13 mouse cellular contexts compared by ENCODE assay signal in the genomic region with DNA sequence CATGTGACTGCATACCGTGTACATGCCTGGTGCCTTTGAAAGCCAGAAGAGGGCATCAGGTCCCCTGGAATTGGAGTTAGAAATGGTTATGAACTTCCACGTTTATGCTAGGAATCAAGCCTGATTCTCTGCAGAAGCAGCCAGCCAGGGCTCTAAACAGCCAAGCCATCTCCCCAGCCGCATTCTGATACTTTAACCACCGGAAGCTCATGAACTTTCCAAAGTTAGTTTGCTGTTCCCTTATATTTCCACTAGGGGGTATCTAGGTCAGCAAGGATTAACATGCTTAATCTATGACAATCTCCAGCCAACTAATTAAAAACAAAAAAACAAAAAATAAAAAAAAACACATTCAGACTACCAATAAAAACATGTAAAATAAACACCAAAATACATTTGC. TPM values are rescaled to one million over a fixed set of nuclear protein-coding genes. Genes with fewer than 3 reads are reported as not detected.
A peak's percentile ranks its signal among the peaks of the same experiment; 100 is the strongest.
DNase-seq lines count a peak whose midpoint lies in the region; ATAC-seq and TF ChIP-seq lines count a peak whose summit lies in the region.
"Had no signal": no experiment of that assay in that cellular context is flagged by ENCODE, and none has a peak within 500 bp of the region (broad histone marks: within the 10 kb centered on the region; RNA-seq: fewer than 3 reads in every experiment).

No protein-coding gene starts in this region.

- 59% methylated on average over 4 of the region's 4 CpGs for WGBS in intestine, postnatal 0 days
- 57% methylated on average over 4 of the region's 4 CpGs for WGBS in intestine, embryonic 15.5 days
- WGBS in midbrain, embryonic 15.5 days, result 43% methylated on average over 4 of the region's 4 CpGs

- no peak overlapping the region for H3K4me3 ChIP-seq in intestine, postnatal 0 days (ENCODE audit: low read depth, low read length)
- no peak overlapping the region for H3K4me3 ChIP-seq in intestine, embryonic 15.5 days (replicated peaks)
- peak overlapping the region; percentile 1 to 44; a peak in 3 of 4 replicates for H3K4me3 ChIP-seq in MEL (ENCODE audit: control insufficient read depth in 1 of 2, insufficient read depth in 1 of 2, low read depth in 2 of 2, low read length in 2 of 2)
- H3K4me3 ChIP-seq in midbrain, embryonic 15.5 days, result no peak overlapping the region
- H3K4me3 ChIP-seq: hindbrain, embryonic 13.5 days; limb, embryonic 12.5 days; stomach, embryonic 15.5 days had no signal

- DNase-seq in 416B (ENCODE audit: low read depth) (peak; percentile 63), MEL (ENCODE audit: low read depth, low spot score) (peak; percentile 62)
- peak; percentile 22 for DNase-seq in lung, postnatal 36 days
- no peak for DNase-seq in cerebellum, postnatal 4 days (ENCODE audit: low spot score in 2 of 2)
- no peak for DNase-seq in frontal cortex, postnatal 10 days (ENCODE audit: low spot score in 2 of 2)
- DNase-seq: cerebellum, adult 9-11 months had no signal

- H3K4me1 ChIP-seq in intestine, postnatal 0 days (replicated peaks; ENCODE audit: control insufficient read depth, insufficient read depth, low read length), result no peaks in the 10 kb centered on the region
- H3K4me1 ChIP-seq in intestine, embryonic 15.5 days (replicated peaks), result no peaks in the 10 kb centered on the region
- peaks cover 0 to 2% of the 10 kb centered on the region in 2 experiments; a peak in 2 of 4 replicates for H3K4me1 ChIP-seq in MEL (ENCODE audit: control insufficient read depth in 1 of 2, insufficient read depth in 2 of 2, low read length in 2 of 2)
- H3K4me1 ChIP-seq in midbrain, embryonic 15.5 days, result no peaks in the 10 kb centered on the region
- H3K4me1 ChIP-seq: hindbrain, embryonic 13.5 days; limb, embryonic 12.5 days; stomach, embryonic 15.5 days had no signal

- peak; percentile 42 for TF ChIP-seq RAD21 in MEL (IDR thresholded peaks at IDR 0.05; ENCODE audit: low read depth, low read length)

- H3K9me3 ChIP-seq in intestine, postnatal 0 days (ENCODE audit: control insufficient read depth), result no peaks in the 10 kb centered on the region
- no peaks in the 10 kb centered on the region for H3K9me3 ChIP-seq in intestine, embryonic 15.5 days
- H3K9me3 ChIP-seq in MEL (replicated peaks; ENCODE audit: insufficient read depth, low read length), result no peaks in the 10 kb centered on the region
- H3K9me3 ChIP-seq in midbrain, embryonic 15.5 days, result no peaks in the 10 kb centered on the region
- H3K9me3 ChIP-seq: hindbrain, embryonic 13.5 days; limb, embryonic 12.5 days; stomach, embryonic 15.5 days had no signal

- ATAC-seq in intestine, postnatal 0 days, result no peak
- no peak for ATAC-seq in intestine, embryonic 15.5 days
- ATAC-seq in midbrain, embryonic 15.5 days (replicated peaks), result no peak

- no peak overlapping the region for H3K4me2 ChIP-seq in intestine, postnatal 0 days (replicated peaks; ENCODE audit: low read depth)
- H3K4me2 ChIP-seq in intestine, embryonic 15.5 days (replicated peaks), result no peak overlapping the region
- H3K4me2 ChIP-seq in midbrain, embryonic 15.5 days, result no peak overlapping the region
- H3K4me2 ChIP-seq: hindbrain, embryonic 13.5 days; limb, embryonic 12.5 days; stomach, embryonic 15.5 days had no signal

- no peak overlapping the region for H3K9ac ChIP-seq in intestine, postnatal 0 days (ENCODE audit: low read depth, low read length)
- H3K9ac ChIP-seq in intestine, embryonic 15.5 days, result no peak overlapping the region
- no peak overlapping the region for H3K9ac ChIP-seq in MEL (ENCODE audit: control insufficient read depth, low read depth, low read length, poor library complexity, severe bottlenecking)
- H3K9ac ChIP-seq in midbrain, embryonic 15.5 days, result no peak overlapping the region
- H3K9ac ChIP-seq: hindbrain, embryonic 13.5 days; limb, embryonic 12.5 days; stomach, embryonic 15.5 days had no signal

- TF ChIP-seq POLR2A in MEL (IDR thresholded peaks at IDR 0.05; ENCODE audit: control insufficient read depth in 1 of 2, insufficient read depth in 1 of 2, low read depth in 1 of 2, low read length in 2 of 2, poor library complexity in 1 of 2), result no peak

- TF ChIP-seq CTCF in intestine, postnatal 0 days (IDR thresholded peaks at IDR 0.05; ENCODE audit: low read depth), result peak; percentile 58
- TF ChIP-seq CTCF in MEL (IDR thresholded peaks at IDR 0.05 in 2 of 3, conservative IDR thresholded peaks at IDR 0.05 in 1 of 3; ENCODE audit: control insufficient read depth in 1 of 3, insufficient read depth in 1 of 3, low read depth in 2 of 3, low read length in 3 of 3, poor library complexity in 1 of 3, severe bottlenecking in 1 of 3), result peak in 2 of 3 experiments; percentile 47 to 55; a peak in 4 of 6 replicates

- no peaks in the 10 kb centered on the region for H3K36me3 ChIP-seq in intestine, postnatal 0 days (ENCODE audit: control insufficient read depth, insufficient read depth)
- no peaks in the 10 kb centered on the region for H3K36me3 ChIP-seq in intestine, embryonic 15.5 days
- peaks cover 0 to 2% of the 10 kb centered on the region in 2 experiments; a peak in 1 of 4 replicates for H3K36me3 ChIP-seq in MEL (ENCODE audit: control insufficient read depth in 1 of 2, insufficient read depth in 2 of 2, low read length in 2 of 2)
- no peaks in the 10 kb centered on the region for H3K36me3 ChIP-seq in midbrain, embryonic 15.5 days (replicated peaks)
- H3K36me3 ChIP-seq: hindbrain, embryonic 13.5 days; limb, embryonic 12.5 days; stomach, embryonic 15.5 days had no signal

- H3K27me3 ChIP-seq in intestine, postnatal 0 days (replicated peaks; ENCODE audit: control insufficient read depth, insufficient read depth, low read length), result no peaks in the 10 kb centered on the region
- H3K27me3 ChIP-seq in intestine, embryonic 15.5 days (replicated peaks), result no peaks in the 10 kb centered on the region
- no peaks in the 10 kb centered on the region for H3K27me3 ChIP-seq in MEL (ENCODE audit: control insufficient read depth in 1 of 2, insufficient read depth in 2 of 2, low read length in 2 of 2)
- H3K27me3 ChIP-seq in midbrain, embryonic 15.5 days (replicated peaks), result no peaks in the 10 kb centered on the region
- H3K27me3 ChIP-seq: hindbrain, embryonic 13.5 days; limb, embryonic 12.5 days; stomach, embryonic 15.5 days had no signal

- no peaks in the 10 kb centered on the region for H3K79me2 ChIP-seq in MEL (ENCODE audit: control insufficient read depth, insufficient read depth, low read length, poor library complexity)

- TF ChIP-seq EP300 in MEL (IDR thresholded peaks at IDR 0.05; ENCODE audit: low read depth in 1 of 2, low read length in 2 of 2), result no peak

- no peak overlapping the region for H3K27ac ChIP-seq in intestine, postnatal 0 days (ENCODE audit: low read depth, low read length)
- H3K27ac ChIP-seq in intestine, embryonic 15.5 days, result no peak overlapping the region
- H3K27ac ChIP-seq in MEL (ENCODE audit: control insufficient read depth, low read depth, low read length), result no peak overlapping the region
- H3K27ac ChIP-seq in midbrain, embryonic 15.5 days, result no peak overlapping the region
- H3K27ac ChIP-seq: hindbrain, embryonic 13.5 days; limb, embryonic 12.5 days; stomach, embryonic 15.5 days had no signal

TF ChIP-seq in MEL, 35 proteins besides CTCF, POLR2A, EP300 and RAD21 (continues in another document):
- TF ChIP-seq TBP (IDR thresholded peaks at IDR 0.05; ENCODE audit: low read depth, low read length), result 0 out of 2 replicates have a peak, but pooled peaks have one; percentile 26
- TF ChIP-seq GABPA (IDR thresholded peaks at IDR 0.05; ENCODE audit: low read depth, low read length), result no peak
- peak; percentile 37; the same call in 1 of the 2 replicates for TF ChIP-seq GATA1 (IDR thresholded peaks at IDR 0.05; ENCODE audit: low read depth, low read length)

RNA-seq across cellular contexts. Expression of gene Mas1, which starts 9.9 kb away (rescaled TPM):
- 0.10 and 0.16 TPM in 2 replicates for polyA plus RNA-seq in intestine, postnatal 0 days (2015; fragmentation: Nextera tagmentation; extraction: Ambion mirVana)
- polyA plus RNA-seq in intestine, embryonic 15.5 days (2015; fragmentation: Nextera tagmentation; extraction: Ambion mirVana), result 0.38 and 0.40 TPM in 2 replicates
- not detected in 2 replicates for total RNA-seq in MEL (2012; rRNA removed)
- not detected for polyA plus RNA-seq in MEL (2012; ENCODE audit: insufficient read depth in 1 of 2, insufficient read length in 2 of 2, low read depth in 1 of 2, low replicate concordance in 2 of 2, missing spikeins in 1 of 2)
- 0.13 TPM in 1 of 2 replicates, not detected in the other for polyA plus RNA-seq in midbrain, embryonic 15.5 days (2015; fragmentation: Nextera tagmentation; extraction: Ambion mirVana)

RNA-seq across cellular contexts. Expression of gene Mrgprh, which starts 17.8 kb away (rescaled TPM):
- polyA plus RNA-seq in intestine, postnatal 0 days (2015; fragmentation: Nextera tagmentation; extraction: Ambion mirVana), result not detected in 2 replicates
- not detected in 2 replicates for polyA plus RNA-seq in intestine, embryonic 15.5 days (2015; fragmentation: Nextera tagmentation; extraction: Ambion mirVana)
- not detected in 2 replicates for total RNA-seq in MEL (2012; rRNA removed)
- polyA plus RNA-seq in MEL (2012; ENCODE audit: insufficient read depth in 1 of 2, insufficient read length in 2 of 2, low read depth in 1 of 2, low replicate concordance in 2 of 2, missing spikeins in 1 of 2), result not detected
- polyA plus RNA-seq in midbrain, embryonic 15.5 days (2015; fragmentation: Nextera tagmentation; extraction: Ambion mirVana), result not detected in 2 replicates
- polyA plus RNA-seq: hindbrain, embryonic 13.5 days; neural tube, embryonic 11.5 days had no signal

RNA-seq across cellular contexts. Expression of gene Pnldc1, which starts 52.0 kb away (rescaled TPM):
- 0.48 and 0.54 TPM in 2 replicates for polyA plus RNA-seq in intestine, postnatal 0 days (2015; fragmentation: Nextera tagmentation; extraction: Ambion mirVana)
- polyA plus RNA-seq in intestine, embryonic 15.5 days (2015; fragmentation: Nextera tagmentation; extraction: Ambion mirVana), result 0.62 and 0.90 TPM in 2 replicates
- total RNA-seq in MEL (2012; rRNA removed), result 0.36 and 0.54 TPM in 2 replicates
- polyA plus RNA-seq in MEL (2012; ENCODE audit: insufficient read depth in 1 of 2, insufficient read length in 2 of 2, low read depth in 1 of 2, low replicate concordance in 2 of 2, missing spikeins in 1 of 2), result 1 to 10 TPM in 1 of 2 experiments, not detected in 1; 1.1 TPM
- polyA plus RNA-seq in midbrain, embryonic 15.5 days (2015; fragmentation: Nextera tagmentation; extraction: Ambion mirVana), result 1.6 and 2.2 TPM in 2 replicates

RNA-seq across cellular contexts. Expression of gene Tcp1, which starts 57.4 kb away (rescaled TPM):
- 143 and 144 TPM in 2 replicates for polyA plus RNA-seq in intestine, postnatal 0 days (2015; fragmentation: Nextera tagmentation; extraction: Ambion mirVana)
- 369 and 437 TPM in 2 replicates for polyA plus RNA-seq in intestine, embryonic 15.5 days (2015; fragmentation: Nextera tagmentation; extraction: Ambion mirVana)
- total RNA-seq in MEL (2012; rRNA removed), result 570 and 598 TPM in 2 replicates
- 1,000 to 10,000 TPM in 1 of 2 experiments, 100 to 1,000 TPM in 1; 485 to 1,425 TPM for polyA plus RNA-seq in MEL (2012; ENCODE audit: insufficient read depth in 1 of 2, insufficient read length in 2 of 2, low read depth in 1 of 2, low replicate concordance in 2 of 2, missing spikeins in 1 of 2)
- 325 and 344 TPM in 2 replicates for polyA plus RNA-seq in midbrain, embryonic 15.5 days (2015; fragmentation: Nextera tagmentation; extraction: Ambion mirVana)

RNA-seq across cellular contexts. Expression of gene Mrpl18, which starts 58.1 kb away (rescaled TPM):
- 112 and 121 TPM in 2 replicates for polyA plus RNA-seq in intestine, postnatal 0 days (2015; fragmentation: Nextera tagmentation; extraction: Ambion mirVana)
- 173 and 181 TPM in 2 replicates for polyA plus RNA-seq in intestine, embryonic 15.5 days (2015; fragmentation: Nextera tagmentation; extraction: Ambion mirVana)
- total RNA-seq in MEL (2012; rRNA removed), result 238 and 257 TPM in 2 replicates
- polyA plus RNA-seq in MEL (2012; ENCODE audit: insufficient read depth in 1 of 2, insufficient read length in 2 of 2, low read depth in 1 of 2, low replicate concordance in 2 of 2, missing spikeins in 1 of 2), result 100 to 1,000 TPM in 1 of 2 experiments, not detected in 1; 202 TPM
- polyA plus RNA-seq in midbrain, embryonic 15.5 days (2015; fragmentation: Nextera tagmentation; extraction: Ambion mirVana), result 113 and 129 TPM in 2 replicates

Comparison
In these comparisons a context has a peak if more than half of its experiments do, and no peak if none do; other contexts are left out.
1. H3K4me3 ChIP-seq: peak in MEL (2 of 2); none in intestine, postnatal 0 days (single experiment), intestine, embryonic 15.5 days (single experiment) and midbrain, embryonic 15.5 days (single experiment).
2. DNase-seq: peak in 416B (single experiment), MEL (single experiment) and lung, postnatal 36 days (single experiment); none in cerebellum, postnatal 4 days (0 of 2) and frontal cortex, postnatal 10 days (0 of 2).